Mouse (Mus musculus) lung, postnatal 0 days (tissue): Measurements from ENCODE around the gene Hist1h2ao.
"Not testable (repeated sequence)": the region's sequence is repeated elsewhere in the genome, so short reads cannot be mapped to it uniquely, and the experiment has no call there.

ENCODE experiments used
- CTCF ChIP-seq: IDR thresholded peaks from 2 replicates; pipeline ENCODE4 v1.5.1; 2016; ENCODE audit warnings: antibody characterized with exemption, mild to moderate bottlenecking
- EP300 ChIP-seq: IDR thresholded peaks from 2 replicates; pipeline ENCODE4 v1.6.1; 2016; ENCODE audit warnings: antibody characterized with exemption, mild to moderate bottlenecking, control low read depth

DNA sequence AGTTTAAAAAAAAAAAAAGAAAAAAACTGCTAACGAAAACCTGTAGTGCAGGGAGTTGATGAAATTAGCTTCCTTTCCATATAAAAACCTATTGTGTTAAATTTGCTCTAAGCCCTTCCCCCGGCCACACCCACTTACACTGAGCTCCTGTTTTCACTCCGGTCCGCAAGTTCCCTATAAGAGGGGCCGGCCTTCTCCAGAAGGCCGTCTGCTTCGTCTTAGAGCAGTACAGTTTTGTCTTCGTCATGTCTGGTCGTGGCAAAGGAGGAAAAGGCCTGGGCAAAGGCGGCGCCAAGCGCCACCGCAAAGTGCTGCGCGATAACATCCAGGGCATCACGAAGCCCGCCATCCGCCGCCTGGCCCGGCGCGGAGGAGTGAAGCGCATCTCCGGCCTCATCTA is 1.3 kb downstream of the Hist1h2ao start, which contains the start of gene Hist1h4m:
- TF ChIP-seq CTCF, EP300: not testable (repeated sequence)
